21 mouse cellular contexts compared by ENCODE assay signal in the genomic region with DNA sequence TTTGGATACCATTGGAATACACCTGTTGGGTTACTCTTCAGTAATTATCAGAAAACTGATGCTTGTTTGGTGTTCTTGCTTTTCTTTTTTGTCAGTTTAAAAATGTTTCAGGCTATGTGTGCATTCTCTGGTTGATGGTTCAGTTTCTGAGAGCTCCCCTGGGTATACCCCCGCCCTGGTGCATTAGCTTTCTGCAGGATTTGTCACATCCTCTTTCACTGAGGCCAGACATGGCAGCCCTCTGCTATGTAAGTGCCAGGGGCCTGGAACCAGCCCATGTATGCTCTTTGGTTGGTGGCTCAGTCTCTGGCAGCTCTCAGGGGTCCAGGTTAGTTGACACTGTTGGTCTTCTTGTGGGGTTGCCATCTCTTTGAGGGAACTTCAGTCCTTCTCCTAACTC. TPM values are rescaled to one million over a fixed set of nuclear protein-coding genes. Genes with fewer than 3 reads are reported as not detected.
A peak's percentile ranks its signal among the peaks of the same experiment; 100 is the strongest.
DNase-seq lines count a peak whose midpoint lies in the region; ATAC-seq and TF ChIP-seq lines count a peak whose summit lies in the region.
"Had no signal": no experiment of that assay in that cellular context is flagged by ENCODE, and none has a peak within 500 bp of the region (broad histone marks: within the 10 kb centered on the region; RNA-seq: fewer than 3 reads in every experiment).

No protein-coding gene starts in this region.

- H3K4me1 ChIP-seq in embryonic facial prominence, embryonic 15.5 days: peaks cover 23% of the 10 kb centered on the region
- H3K4me1 ChIP-seq in embryonic facial prominence, embryonic 10.5 days: 0 out of 2 replicates have a peak, but pooled peaks cover 5% of the 10 kb centered on the region
- peaks cover 9 to 27% of the 10 kb centered on the region in 2 experiments; a peak in 3 of 4 replicates for H3K4me1 ChIP-seq in CH12.LX (ENCODE audit: control insufficient read depth in 1 of 2, insufficient read depth in 2 of 2)
- H3K4me1 ChIP-seq: forebrain, embryonic 13.5 days; forebrain, embryonic 15.5 days had no signal

- H3K9ac ChIP-seq in embryonic facial prominence, embryonic 15.5 days: no peak overlapping the region
- no peak overlapping the region for H3K9ac ChIP-seq in CH12.LX (ENCODE audit: insufficient read depth, low read depth)
- H3K9ac ChIP-seq: embryonic facial prominence, embryonic 13.5 days; forebrain, embryonic 13.5 days; forebrain, embryonic 15.5 days; forebrain, postnatal 0 days had no signal

- WGBS in embryonic facial prominence, embryonic 15.5 days: 89% methylated on average over 1 of the region's 1 CpGs
- WGBS in embryonic facial prominence, embryonic 10.5 days: 95% methylated on average over 1 of the region's 1 CpGs

- H3K27me3 ChIP-seq in embryonic facial prominence, embryonic 15.5 days: no peaks in the 10 kb centered on the region
- no peaks in the 10 kb centered on the region for H3K27me3 ChIP-seq in embryonic facial prominence, embryonic 10.5 days (replicated peaks; ENCODE audit: low read depth, poor library complexity, severe bottlenecking)
- no peaks in the 10 kb centered on the region for H3K27me3 ChIP-seq in CH12.LX (replicated peaks)
- H3K27me3 ChIP-seq in splenic B cell, adult 2 months (ENCODE audit: control insufficient read depth, insufficient read depth, low read length, poor library complexity, severe bottlenecking): no peaks in the 10 kb centered on the region
- H3K27me3 ChIP-seq: embryonic facial prominence, embryonic 13.5 days; forebrain, embryonic 13.5 days; forebrain, embryonic 15.5 days had no signal

- dilution Hi-C loops in CH12.LX (cut with MboI; ENCODE audit: extremely low pct_ligation_motif_present, extremely low pct_unique_long_range_greater_than_20kb, low sequenced_read_pairs): no loop called here

- no peak for DNase-seq in embryonic facial prominence, embryonic 10.5 days (ENCODE audit: low spot score)
- DNase-seq in spleen, adult 18-20 months: peak; percentile 9 to 31
- no peak for DNase-seq in spleen, adult 12 weeks (ENCODE audit: low spot score)
- peak; percentile 46 for DNase-seq in CH12.LX (ENCODE audit: extremely low read depth)
- DNase-seq in splenic B cell, adult 2 months (ENCODE audit: low read depth, low spot score): peak; percentile 43
- no peak for DNase-seq in ovary, postnatal 36 days (ENCODE audit: low spot score)
- DNase-seq: adrenal gland, adult 8-10 months; adrenal gland, postnatal 14 days; adrenal gland, postnatal 36 days; cerebellum, adult 11-12 months; cerebellum, adult 2 months; cerebellum, adult 9-10 months; cerebellum, postnatal 10 days; cerebellum, postnatal 25 days; forebrain, postnatal 0 days had no signal

- ATAC-seq in embryonic facial prominence, embryonic 15.5 days (ENCODE audit: insufficient number of reproducible peaks, low FRiP score, low TSS enrichment, low read depth): no peak
- ATAC-seq in frontal cortex, adult (ENCODE audit: low TSS enrichment): no peak
- ATAC-seq: CD4-positive, CD25-positive, alpha-beta regulatory T cell, adult 4 months; forebrain, embryonic 13.5 days; forebrain, embryonic 15.5 days; forebrain, postnatal 0 days had no signal

- H3K79me2 ChIP-seq in CH12.LX (replicated peaks; ENCODE audit: control insufficient read depth, extremely low read depth, insufficient read depth, poor library complexity, severe bottlenecking): peaks cover 6% of the 10 kb centered on the region; the same call in 1 of the 2 replicates

- TF ChIP-seq EP300 in CH12.LX (IDR thresholded peaks at IDR 0.05; ENCODE audit: low read length): no peak

- no peaks in the 10 kb centered on the region for H3K36me3 ChIP-seq in embryonic facial prominence, embryonic 15.5 days
- no peaks in the 10 kb centered on the region; the same call in 1 of the 2 replicates for H3K36me3 ChIP-seq in embryonic facial prominence, embryonic 10.5 days (replicated peaks)
- peaks cover 0 to 16% of the 10 kb centered on the region in 2 experiments for H3K36me3 ChIP-seq in CH12.LX (replicated peaks in 1 of 2; ENCODE audit: control insufficient read depth in 1 of 2, insufficient read depth in 1 of 2, low read length in 1 of 2)
- H3K36me3 ChIP-seq in splenic B cell, adult 2 months (ENCODE audit: control insufficient read depth, insufficient read depth, low read length, poor library complexity, severe bottlenecking): no peaks in the 10 kb centered on the region
- H3K36me3 ChIP-seq: embryonic facial prominence, embryonic 13.5 days; forebrain, embryonic 15.5 days had no signal

- TF ChIP-seq RAD21 in CH12.LX (IDR thresholded peaks at IDR 0.05; ENCODE audit: low read depth, low read length): no peak

- H3K4me2 ChIP-seq in embryonic facial prominence, embryonic 15.5 days (replicated peaks): no peak overlapping the region
- peak overlapping the region; percentile 29 for H3K4me2 ChIP-seq in CH12.LX (ENCODE audit: insufficient read depth, low read depth, poor library complexity, severe bottlenecking)
- H3K4me2 ChIP-seq: embryonic facial prominence, embryonic 13.5 days; forebrain, embryonic 13.5 days; forebrain, embryonic 15.5 days had no signal

- TF ChIP-seq CTCF in CH12.LX (conservative IDR thresholded peaks at IDR 0.05 in 1 of 2, IDR thresholded peaks at IDR 0.05 in 1 of 2; ENCODE audit: low read depth in 2 of 2, low read length in 2 of 2): no peak

- TF ChIP-seq POLR2A in CH12.LX (IDR thresholded peaks at IDR 0.05; ENCODE audit: low read depth, low read length): no peak

- no peak overlapping the region for H3K4me3 ChIP-seq in embryonic facial prominence, embryonic 15.5 days (replicated peaks)
- no peak overlapping the region for H3K4me3 ChIP-seq in embryonic facial prominence, embryonic 10.5 days
- no peak overlapping the region for H3K4me3 ChIP-seq in CH12.LX (replicated peaks in 1 of 3; ENCODE audit: low read depth in 2 of 3, low read length in 2 of 3, poor library complexity in 1 of 3)
- H3K4me3 ChIP-seq: embryonic facial prominence, embryonic 13.5 days; forebrain, embryonic 13.5 days; forebrain, embryonic 15.5 days had no signal

- in situ Hi-C loops in CH12.LX (cut with MboI; ENCODE audit: low pct_ligation_motif_present, low pct_unique_long_range_greater_than_20kb, low sequenced_read_pairs): no loop called here

- no peaks in the 10 kb centered on the region for H3K9me3 ChIP-seq in embryonic facial prominence, embryonic 15.5 days (replicated peaks)
- no peaks in the 10 kb centered on the region for H3K9me3 ChIP-seq in embryonic facial prominence, embryonic 10.5 days
- peaks cover 4% of the 10 kb centered on the region for H3K9me3 ChIP-seq in CH12.LX (replicated peaks; ENCODE audit: low read length)
- H3K9me3 ChIP-seq: embryonic facial prominence, embryonic 13.5 days; forebrain, embryonic 13.5 days; forebrain, embryonic 15.5 days had no signal

- H3K27ac ChIP-seq in embryonic facial prominence, embryonic 15.5 days (replicated peaks): peak overlapping the region; percentile 72
- no peak overlapping the region for H3K27ac ChIP-seq in embryonic facial prominence, embryonic 10.5 days (replicated peaks)
- H3K27ac ChIP-seq in CH12.LX (ENCODE audit: insufficient read depth, low read depth): no peak overlapping the region
- H3K27ac ChIP-seq: forebrain, embryonic 13.5 days; forebrain, embryonic 15.5 days had no signal

TF ChIP-seq in CH12.LX, 34 proteins besides CTCF, POLR2A, EP300 and RAD21:
- TF ChIP-seq MXI1 (IDR thresholded peaks at IDR 0.05; ENCODE audit: low read depth, low read length) (no peak), UBTF (IDR thresholded peaks at IDR 0.05; ENCODE audit: low read depth, low read length) (no peak), USF2 (conservative IDR thresholded peaks at IDR 0.05; ENCODE audit: low read depth, low read length) (no peak), PAX5 (IDR thresholded peaks at IDR 0.05; ENCODE audit: low read length) (no peak), RCOR1 (conservative IDR thresholded peaks at IDR 0.05; ENCODE audit: low read depth, low read length) (no peak), ZKSCAN1 (IDR thresholded peaks at IDR 0.05; ENCODE audit: borderline replicate concordance, low read depth, low read length) (no peak), JUN (IDR thresholded peaks at IDR 0.05; ENCODE audit: insufficient read depth, low read depth, low read length) (no peak), ETS1 (conservative IDR thresholded peaks at IDR 0.05; ENCODE audit: low read depth, low read length) (no peak), BHLHE40 (IDR thresholded peaks at IDR 0.05; ENCODE audit: low read depth, low read length) (no peak), E2F4 (IDR thresholded peaks at IDR 0.05; ENCODE audit: insufficient replicate concordance, low read depth, low read length) (no peak), MEF2A (IDR thresholded peaks at IDR 0.05; ENCODE audit: borderline replicate concordance, low read depth, low read length) (no peak), POLR2AphosphoS2 (IDR thresholded peaks at IDR 0.05; ENCODE audit: low read depth, low read length) (no peak)

RNA-seq across cellular contexts. Expression of a gene that starts 14.4 kb away (rescaled TPM):
- polyA plus RNA-seq in embryonic facial prominence, embryonic 15.5 days (2015; fragmentation: Nextera tagmentation; extraction: Ambion mirVana): 2.1 and 2.8 TPM in 2 replicates
- 2.1 and 2.4 TPM in 2 replicates for polyA plus RNA-seq in embryonic facial prominence, embryonic 10.5 days (2016; fragmentation: Nextera tagmentation; extraction: Ambion mirVana)
- 5.7 and 7.7 TPM in 2 replicates for total RNA-seq in CH12.LX (2012; rRNA removed)
- 7.4 and 7.6 TPM in 2 replicates for total RNA-seq in CH12.LX (2014; rRNA removed)
- 11.5 and 12.7 TPM in 2 replicates for polyA plus RNA-seq in CH12.LX (2012; ENCODE audit: insufficient read length, low read depth)

RNA-seq across cellular contexts. Expression of a gene that starts 29.6 kb away (rescaled TPM):
- 92.5 and 95.7 TPM in 2 replicates for polyA plus RNA-seq in embryonic facial prominence, embryonic 15.5 days (2015; fragmentation: Nextera tagmentation; extraction: Ambion mirVana)
- 104 and 112 TPM in 2 replicates for polyA plus RNA-seq in embryonic facial prominence, embryonic 10.5 days (2016; fragmentation: Nextera tagmentation; extraction: Ambion mirVana)
- 180 and 210 TPM in 2 replicates for total RNA-seq in CH12.LX (2012; rRNA removed)
- 414 and 427 TPM in 2 replicates for total RNA-seq in CH12.LX (2014; rRNA removed)
- polyA plus RNA-seq in CH12.LX (2012; ENCODE audit: insufficient read length, low read depth): 230 and 246 TPM in 2 replicates

RNA-seq across cellular contexts. Expression of a gene that starts 42.7 kb away (rescaled TPM):
- 7.5 and 9.2 TPM in 2 replicates for polyA plus RNA-seq in embryonic facial prominence, embryonic 15.5 days (2015; fragmentation: Nextera tagmentation; extraction: Ambion mirVana)
- polyA plus RNA-seq in embryonic facial prominence, embryonic 10.5 days (2016; fragmentation: Nextera tagmentation; extraction: Ambion mirVana): 11.1 and 12.6 TPM in 2 replicates
- total RNA-seq in CH12.LX (2012; rRNA removed) (1.9 and 2.2 TPM in 2 replicates), CH12.LX (2014; rRNA removed) (3.5 and 3.9 TPM in 2 replicates)
- 3.1 and 3.8 TPM in 2 replicates for polyA plus RNA-seq in CH12.LX (2012; ENCODE audit: insufficient read length, low read depth)

Comparison
In these comparisons a context has a peak if more than half of its experiments do, and no peak if none do; other contexts are left out.
1. DNase-seq: peak in spleen, adult 18-20 months (2 of 2), CH12.LX (single experiment) and splenic B cell, adult 2 months (single experiment); none in embryonic facial prominence, embryonic 10.5 days (single experiment), spleen, adult 12 weeks (single experiment) and ovary, postnatal 36 days (single experiment).